In genomic region chr3:36119684-36120548, GRCm38 (mm10) we compare ENCODE assay signal across 19 mouse cellular contexts.
"Had no signal": no experiment of that assay in that cellular context is flagged by ENCODE, and none has a peak within 500 bp of the region (broad histone marks: within the 10 kb centered on the region; RNA-seq: fewer than 3 reads in every experiment).

No protein-coding gene starts in this region.

- H3K27ac ChIP-seq: layer of hippocampus, adult 2 months; liver, embryonic 14.5 days; macrophage; midbrain, embryonic 12.5 days; midbrain, embryonic 15.5 days; neural tube, embryonic 12.5 days; neural tube, embryonic 15.5 days; stomach, embryonic 15.5 days had no signal

- H3K36me3 ChIP-seq: midbrain, embryonic 12.5 days; midbrain, embryonic 15.5 days; neural tube, embryonic 12.5 days; neural tube, embryonic 15.5 days; stomach, embryonic 15.5 days had no signal

- H3K27me3 ChIP-seq: midbrain, embryonic 12.5 days; midbrain, embryonic 15.5 days; neural tube, embryonic 12.5 days; neural tube, embryonic 15.5 days; stomach, embryonic 15.5 days had no signal

- H3K4me1 ChIP-seq: midbrain, embryonic 12.5 days; midbrain, embryonic 15.5 days; neural tube, embryonic 12.5 days; neural tube, embryonic 15.5 days; stomach, embryonic 15.5 days had no signal

- H3K4me2 ChIP-seq: liver, embryonic 11.5 days; lung, embryonic 14.5 days; midbrain, embryonic 12.5 days; midbrain, embryonic 15.5 days; neural tube, embryonic 12.5 days; neural tube, embryonic 15.5 days; stomach, embryonic 15.5 days had no signal

- H3K9ac ChIP-seq: liver, embryonic 14.5 days; liver, postnatal 0 days; lung, embryonic 14.5 days; midbrain, embryonic 12.5 days; midbrain, embryonic 15.5 days; neural tube, embryonic 12.5 days; neural tube, embryonic 15.5 days; stomach, embryonic 15.5 days had no signal

- ATAC-seq: liver, postnatal 0 days; lung, postnatal 0 days; midbrain, embryonic 15.5 days had no signal

- H3K9me3 ChIP-seq: neural tube, embryonic 15.5 days; stomach, embryonic 15.5 days had no signal

- DNase-seq: kidney, adult 9 months; kidney, postnatal 14 days; kidney, postnatal 4 days; layer of hippocampus, adult 9-11 months; liver, postnatal 0 days; lung, embryonic 14.5 days; right cerebral cortex, postnatal 25 days; spleen, adult 18-20 months; thymus, postnatal 25 days had no signal

- H3K4me3 ChIP-seq: layer of hippocampus, adult 2 months; midbrain, embryonic 12.5 days; midbrain, embryonic 15.5 days; neural tube, embryonic 12.5 days; neural tube, embryonic 15.5 days; stomach, embryonic 15.5 days had no signal
